Mouse (Mus musculus): Measurements from ENCODE around the gene Myh3.

Myh3 gene

GRCm38 (mm10) chr11:67106973-67107372, 28.9 kb downstream of the Myh3 start:
- DNase-seq: no peak

- DNase-seq: peak; percentile 77
Measured at GRCm38 (mm10) chr11:67110168-67110948, 32.3 kb downstream of the Myh3 start.

GRCm38 (mm10) chr11:67112019-67112850, 34.1 kb downstream of the Myh3 start:
- peak; percentile 58 for DNase-seq

- peak; percentile 67 for DNase-seq
Measured at GRCm38 (mm10) chr11:67112851-67113202, 34.7 kb downstream of the Myh3 start.

- DNase-seq: no peak
Measured at GRCm38 (mm10) chr11:67113381-67113780, 35.3 kb downstream of the Myh3 start.

GRCm38 (mm10) chr11:67114261-67114660, 36.2 kb downstream of the Myh3 start:
- no peak for DNase-seq

GRCm38 (mm10) chr11:67114901-67115300, 36.8 kb downstream of the Myh3 start:
- no peak for DNase-seq

- DNase-seq: no peak
Measured at GRCm38 (mm10) chr11:67116725-67117124, 38.6 kb downstream of the Myh3 start.

- DNase-seq: no peak
Measured at GRCm38 (mm10) chr11:67119539-67120070, 41.5 kb downstream of the Myh3 start.

- no peak for DNase-seq
Measured at GRCm38 (mm10) chr11:67120697-67121294, 42.7 kb downstream of the Myh3 start.

GRCm38 (mm10) chr11:67124943-67125342, 46.8 kb downstream of the Myh3 start:
- no peak for DNase-seq

GRCm38 (mm10) chr11:67125361-67125760, 47.3 kb downstream of the Myh3 start:
- DNase-seq: peak; percentile 75

GRCm38 (mm10) chr11:67133526-67133925, 55.4 kb downstream of the Myh3 start:
- no peak for DNase-seq

- no peak for DNase-seq
Measured at GRCm38 (mm10) chr11:67134654-67135053, 56.6 kb downstream of the Myh3 start.

GRCm38 (mm10) chr11:67135532-67135931, 57.4 kb downstream of the Myh3 start:
- DNase-seq: no peak

- DNase-seq: no peak
Measured at GRCm38 (mm10) chr11:67139556-67139955, 61.5 kb downstream of the Myh3 start.

- DNase-seq: no peak
Measured at GRCm38 (mm10) chr11:67140175-67140574, 62.1 kb downstream of the Myh3 start.

GRCm38 (mm10) chr11:67141031-67141430, 62.9 kb downstream of the Myh3 start:
- DNase-seq: no peak

GRCm38 (mm10) chr11:67142047-67142446, 63.9 kb downstream of the Myh3 start:
- no peak for DNase-seq

- DNase-seq: no peak
Measured at GRCm38 (mm10) chr11:67143065-67143464, 65.0 kb downstream of the Myh3 start.

- no peak for DNase-seq
Measured at GRCm38 (mm10) chr11:67143863-67144498, 65.9 kb downstream of the Myh3 start.

- DNase-seq: no peak
Measured at GRCm38 (mm10) chr11:67144559-67145265, 66.6 kb downstream of the Myh3 start.

Data from right cerebral cortex, postnatal 25 days (tissue).